Mouse (Mus musculus): Measurements from ENCODE around the gene Gnpnat1. TPM values are rescaled to one million over a fixed set of nuclear protein-coding genes. Genes with fewer than 3 reads are reported as not detected.
"Not testable (repeated sequence)": the region's sequence is repeated elsewhere in the genome, so short reads cannot be mapped to it uniquely, and the experiment has no call there.

The Gnpnat1 gene
- polyA plus RNA-seq (2015; fragmentation: Nextera tagmentation; extraction: Ambion mirVana): 22.1 and 23.2 TPM in 2 replicates

DNA sequence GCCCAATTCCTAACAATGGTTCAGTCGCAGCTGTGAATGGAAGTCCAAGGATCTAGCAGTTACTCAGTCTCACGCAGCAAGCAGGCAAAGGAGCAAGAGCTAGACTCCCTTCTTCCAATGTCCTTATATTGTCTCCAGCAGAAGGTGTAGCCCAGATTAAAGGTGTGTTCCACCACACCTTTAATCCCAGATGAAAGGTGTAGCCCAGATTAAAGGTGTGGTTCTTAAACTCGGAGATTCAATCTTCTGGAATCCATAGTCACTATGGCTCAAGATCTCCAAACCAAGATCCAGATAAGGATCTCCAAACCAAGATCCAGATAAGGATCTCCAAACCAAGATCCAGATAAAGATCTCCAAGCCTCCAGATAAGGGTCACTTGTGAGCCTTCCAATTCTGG lies at the start of gene Gnpnat1:
Gene Gnpnat1, minus strand, starts transcription at position 101 of the 400 bp plus-strand sequence.
- H3K36me3 ChIP-seq; H3K4me2 ChIP-seq (replicated peaks); H3K9me3 ChIP-seq; ATAC-seq (replicated peaks); H3K9ac ChIP-seq (replicated peaks); H3K4me3 ChIP-seq; H3K4me1 ChIP-seq; H3K27me3 ChIP-seq; H3K27ac ChIP-seq (replicated peaks): not testable (repeated sequence)
- WGBS: 90% methylated on average over 2 of the region's 3 CpGs

DNA sequence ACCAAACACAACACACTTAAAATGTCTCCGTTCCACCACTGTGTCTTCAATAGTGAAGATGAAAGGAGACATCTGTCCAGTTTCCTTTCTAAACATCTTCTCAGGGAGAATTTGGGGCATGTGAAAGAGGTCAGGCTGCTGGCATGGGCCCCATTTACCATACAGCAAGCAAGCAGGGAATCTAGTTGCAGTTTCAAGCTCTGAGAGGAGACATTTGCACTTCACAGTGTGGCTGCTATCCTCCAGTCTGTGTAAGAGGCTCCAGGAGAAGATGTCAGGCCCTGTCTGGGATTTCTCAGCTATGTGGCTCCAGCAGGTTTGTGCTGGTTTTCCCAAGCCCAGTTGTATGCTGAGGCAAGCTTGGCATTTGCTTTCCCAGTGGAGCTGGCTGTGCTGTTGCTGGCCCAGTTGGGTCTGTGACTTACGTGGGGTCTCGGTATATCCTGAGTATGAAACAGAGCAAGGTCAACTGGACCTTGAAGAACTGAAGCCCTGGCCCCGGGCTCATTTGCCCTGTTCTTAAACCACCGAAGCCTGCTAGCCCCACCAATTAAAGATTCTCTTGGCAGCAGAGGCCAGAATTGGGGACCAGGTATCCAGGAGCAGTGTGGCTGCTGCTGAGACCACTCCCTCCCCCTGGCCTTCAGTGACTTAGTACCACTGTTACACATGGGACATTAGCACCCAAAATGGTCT lies 49.0 kb upstream of the Gnpnat1 start:
- no peaks in the 10 kb centered on the region for H3K36me3 ChIP-seq
- H3K9me3 ChIP-seq: no peaks in the 10 kb centered on the region
- no peak for ATAC-seq (replicated peaks)
- no peak overlapping the region for H3K9ac ChIP-seq (replicated peaks)
- no peak overlapping the region for H3K4me2 ChIP-seq (replicated peaks)
- no peak overlapping the region for H3K27ac ChIP-seq (replicated peaks)
- peaks cover 13% of the 10 kb centered on the region; the same call in 1 of the 2 replicates for H3K4me1 ChIP-seq
- no peak overlapping the region for H3K4me3 ChIP-seq
- WGBS: 67% methylated on average over 5 of the region's 5 CpGs
- H3K27me3 ChIP-seq: no peaks in the 10 kb centered on the region

GRCm38 (mm10) chr14:45452861-45453512 lies 48.3 kb upstream of the Gnpnat1 start:
- H3K9ac ChIP-seq (replicated peaks): no peak overlapping the region
- no peak for ATAC-seq (replicated peaks)
- H3K9me3 ChIP-seq: no peaks in the 10 kb centered on the region
- H3K27ac ChIP-seq (replicated peaks): no peak overlapping the region
- H3K4me1 ChIP-seq: peaks cover 13% of the 10 kb centered on the region; the same call in 1 of the 2 replicates
- H3K36me3 ChIP-seq: no peaks in the 10 kb centered on the region
- H3K27me3 ChIP-seq: no peaks in the 10 kb centered on the region
- WGBS: 32% methylated on average over 11 of the region's 11 CpGs
- no peak overlapping the region for H3K4me3 ChIP-seq
- H3K4me2 ChIP-seq (replicated peaks): no peak overlapping the region

DNA sequence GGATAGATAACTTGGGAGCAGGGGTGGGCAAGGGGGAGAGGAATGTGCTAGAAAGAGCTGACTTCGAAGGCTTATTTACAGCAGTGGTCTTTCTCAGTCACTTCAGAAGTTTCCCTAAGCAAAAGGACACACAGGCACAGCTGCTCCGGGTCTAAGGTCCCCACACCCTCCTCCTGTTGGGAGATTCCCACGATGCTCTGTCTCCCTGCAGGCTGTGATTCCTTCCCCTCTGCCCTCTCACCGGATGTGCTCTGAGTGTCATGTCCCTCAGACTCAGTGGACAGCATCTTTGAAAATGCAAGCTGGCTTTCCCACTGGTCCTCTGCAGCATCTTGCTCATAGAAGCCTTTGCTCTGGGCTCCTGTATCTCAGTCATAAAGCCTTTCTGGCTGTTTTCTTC lies 47.4 kb upstream of the Gnpnat1 start:
- H3K27ac ChIP-seq (replicated peaks): no peak overlapping the region
- no peak for ATAC-seq (replicated peaks)

DNA sequence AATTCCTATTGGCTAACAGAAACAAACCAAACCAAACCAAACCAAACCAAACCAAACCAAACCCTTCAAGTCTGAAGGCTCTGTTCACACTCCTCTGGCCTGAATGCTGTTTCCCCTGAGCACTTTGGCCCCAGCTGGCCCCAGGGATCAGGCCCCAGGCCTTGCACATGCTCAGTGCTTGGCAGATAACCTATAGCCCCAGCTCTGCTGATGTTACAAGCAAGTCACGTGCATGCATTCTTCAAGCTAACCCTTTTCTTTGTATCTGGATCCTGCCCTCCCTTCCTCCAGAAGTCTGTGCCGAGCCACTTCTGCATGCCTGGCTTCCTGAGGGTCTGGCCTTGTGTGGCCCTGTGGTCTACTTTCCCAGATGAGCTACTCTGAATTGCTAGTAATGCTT lies 46.4 kb upstream of the Gnpnat1 start:
- Histone ChIP-seq H3K36me3 (no peaks in the 10 kb centered on the region), H3K27ac (replicated peaks) (no peak overlapping the region), H3K4me2 (replicated peaks) (no peak overlapping the region), H3K27me3 (no peaks in the 10 kb centered on the region), H3K9ac (replicated peaks) (no peak overlapping the region), H3K4me3 (no peak overlapping the region), H3K9me3 (no peaks in the 10 kb centered on the region), H3K4me1 (peaks cover 9% of the 10 kb centered on the region; the same call in 1 of the 2 replicates)
- 23% methylated on average over 2 of the region's 2 CpGs for WGBS
- no peak for ATAC-seq (replicated peaks)

More for the DNA sequence above, 47.4 kb upstream of the Gnpnat1 start:
- H3K9ac ChIP-seq (replicated peaks): no peak overlapping the region
- no peak overlapping the region for H3K4me3 ChIP-seq
- H3K27me3 ChIP-seq: no peaks in the 10 kb centered on the region
- no peaks in the 10 kb centered on the region for H3K9me3 ChIP-seq
- H3K4me2 ChIP-seq (replicated peaks): no peak overlapping the region
- H3K36me3 ChIP-seq: no peaks in the 10 kb centered on the region
- WGBS: 59% methylated on average over 4 of the region's 4 CpGs
- H3K4me1 ChIP-seq: peaks cover 13% of the 10 kb centered on the region; the same call in 1 of the 2 replicates

GRCm38 (mm10) chr14:45446777-45447176 lies 42.1 kb upstream of the Gnpnat1 start:
- Histone ChIP-seq H3K4me2 (replicated peaks) (no peak overlapping the region), H3K9ac (replicated peaks) (no peak overlapping the region), H3K36me3 (no peaks in the 10 kb centered on the region), H3K27me3 (no peaks in the 10 kb centered on the region), H3K27ac (replicated peaks) (no peak overlapping the region), H3K9me3 (no peaks in the 10 kb centered on the region), H3K4me3 (no peak overlapping the region), H3K4me1 (no peaks in the 10 kb centered on the region)
- 85% methylated on average over 3 of the region's 3 CpGs for WGBS
- no peak for ATAC-seq (replicated peaks)

GRCm38 (mm10) chr14:45445445-45445844 lies 40.7 kb upstream of the Gnpnat1 start:
- no peak for ATAC-seq (replicated peaks)
- no peaks in the 10 kb centered on the region for H3K9me3 ChIP-seq
- no peak overlapping the region for H3K4me2 ChIP-seq (replicated peaks)
- H3K36me3 ChIP-seq: no peaks in the 10 kb centered on the region
- 72% methylated on average over 12 of the region's 12 CpGs for WGBS
- no peak overlapping the region for H3K9ac ChIP-seq (replicated peaks)
- no peak overlapping the region for H3K27ac ChIP-seq (replicated peaks)
- H3K27me3 ChIP-seq: no peaks in the 10 kb centered on the region
- H3K4me1 ChIP-seq: no peaks in the 10 kb centered on the region
- no peak overlapping the region for H3K4me3 ChIP-seq

DNA sequence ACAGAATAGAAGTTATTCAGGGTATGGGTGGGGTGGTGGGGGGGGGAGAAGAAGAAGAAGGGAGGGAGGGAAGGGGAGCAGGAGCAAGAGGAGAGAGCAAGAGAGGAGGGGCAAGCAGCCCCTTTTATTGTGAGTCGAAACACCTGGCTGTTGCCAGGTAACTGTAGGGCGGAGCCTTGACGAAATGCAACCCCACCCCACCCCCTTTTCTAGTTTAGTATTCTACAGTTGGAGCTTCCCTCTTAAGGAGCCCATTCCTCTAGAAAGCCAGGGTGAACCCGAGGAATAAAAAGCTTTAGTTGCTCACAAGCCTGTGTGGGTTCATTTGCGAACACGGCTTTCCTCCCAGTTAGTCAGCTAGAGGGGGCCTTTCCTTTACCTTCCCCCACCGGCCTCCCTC lies 40.2 kb upstream of the Gnpnat1 start:
- ATAC-seq (replicated peaks): no peak
- Histone ChIP-seq H3K4me3 (no peak overlapping the region), H3K9ac (replicated peaks) (no peak overlapping the region), H3K4me1 (no peaks in the 10 kb centered on the region), H3K27ac (replicated peaks) (no peak overlapping the region), H3K9me3 (no peaks in the 10 kb centered on the region), H3K4me2 (replicated peaks) (no peak overlapping the region), H3K36me3 (no peaks in the 10 kb centered on the region), H3K27me3 (no peaks in the 10 kb centered on the region)
- WGBS: 56% methylated on average over 7 of the region's 7 CpGs

DNA sequence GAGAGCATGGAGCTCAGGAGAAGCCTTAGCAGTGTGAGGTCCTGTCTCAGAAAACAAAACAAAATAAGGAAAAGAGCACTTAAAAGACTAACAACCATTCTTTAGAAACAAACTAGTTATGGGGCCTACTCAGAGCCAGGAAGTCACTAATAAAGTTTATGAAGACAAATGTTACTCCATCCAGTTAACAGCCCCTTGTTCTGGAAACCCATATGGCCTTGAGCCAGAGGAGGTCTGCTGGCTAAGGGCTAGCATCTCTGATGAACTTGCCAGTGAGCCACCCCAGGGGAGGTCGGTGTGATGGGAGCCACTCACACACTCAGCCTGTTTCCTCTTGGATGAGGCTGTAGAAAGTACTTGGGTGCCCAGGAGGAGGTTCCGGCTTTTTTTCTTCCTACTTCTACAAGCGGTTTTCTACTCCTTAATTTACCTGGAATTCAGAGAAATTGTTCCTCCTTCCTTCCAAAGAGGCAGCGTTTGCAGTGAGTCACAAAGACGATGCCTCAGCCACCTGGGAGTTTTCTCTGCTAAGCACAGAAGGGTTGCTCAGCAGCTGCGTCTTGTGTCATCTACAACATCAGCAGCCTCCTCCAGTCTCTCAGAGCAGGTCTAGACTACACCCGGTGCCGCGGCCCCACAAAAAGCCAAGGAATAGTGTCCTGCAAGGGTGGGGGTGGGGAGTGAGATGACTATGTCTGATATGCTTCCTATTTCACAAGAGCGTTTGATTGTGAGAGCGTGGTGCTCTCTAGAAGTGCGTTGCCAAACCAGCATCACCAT lies 38.3 kb upstream of the Gnpnat1 start:
- WGBS: 83% methylated on average over 12 of the region's 12 CpGs
- Histone ChIP-seq H3K27me3 (no peaks in the 10 kb centered on the region), H3K36me3 (no peaks in the 10 kb centered on the region), H3K4me3 (no peak overlapping the region), H3K9me3 (no peaks in the 10 kb centered on the region), H3K4me2 (replicated peaks) (no peak overlapping the region), H3K9ac (replicated peaks) (no peak overlapping the region), H3K4me1 (no peaks in the 10 kb centered on the region), H3K27ac (replicated peaks) (no peak overlapping the region)
- ATAC-seq (replicated peaks): no peak

DNA sequence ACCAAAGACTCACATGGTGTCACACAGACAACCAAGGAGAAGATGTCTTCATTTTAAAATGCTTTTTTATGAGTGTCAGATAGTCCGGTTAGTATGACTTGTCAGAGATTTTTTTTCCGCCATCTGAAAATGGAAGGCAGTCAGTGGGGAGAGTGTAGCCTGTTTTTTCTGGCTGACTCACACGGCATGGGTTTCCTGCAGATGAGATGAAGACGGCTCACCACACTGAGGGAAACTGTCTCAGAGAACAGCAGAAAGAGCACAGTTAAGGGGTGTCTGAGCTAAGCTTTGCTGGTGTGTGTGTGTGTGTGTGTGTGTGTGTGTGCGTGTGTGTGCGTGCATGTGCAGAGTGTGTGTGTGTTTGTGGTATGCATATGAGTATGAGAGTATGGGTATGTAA lies 36.6 kb upstream of the Gnpnat1 start:
- no peak overlapping the region for H3K9ac ChIP-seq (replicated peaks)
- no peaks in the 10 kb centered on the region for H3K9me3 ChIP-seq
- H3K36me3 ChIP-seq: no peaks in the 10 kb centered on the region
- H3K27ac ChIP-seq (replicated peaks): no peak overlapping the region
- ATAC-seq (replicated peaks): no peak
- H3K4me2 ChIP-seq (replicated peaks): no peak overlapping the region
- H3K4me1 ChIP-seq: no peaks in the 10 kb centered on the region
- WGBS: 86% methylated on average over 6 of the region's 6 CpGs
- H3K4me3 ChIP-seq: no peak overlapping the region
- no peaks in the 10 kb centered on the region for H3K27me3 ChIP-seq

DNA sequence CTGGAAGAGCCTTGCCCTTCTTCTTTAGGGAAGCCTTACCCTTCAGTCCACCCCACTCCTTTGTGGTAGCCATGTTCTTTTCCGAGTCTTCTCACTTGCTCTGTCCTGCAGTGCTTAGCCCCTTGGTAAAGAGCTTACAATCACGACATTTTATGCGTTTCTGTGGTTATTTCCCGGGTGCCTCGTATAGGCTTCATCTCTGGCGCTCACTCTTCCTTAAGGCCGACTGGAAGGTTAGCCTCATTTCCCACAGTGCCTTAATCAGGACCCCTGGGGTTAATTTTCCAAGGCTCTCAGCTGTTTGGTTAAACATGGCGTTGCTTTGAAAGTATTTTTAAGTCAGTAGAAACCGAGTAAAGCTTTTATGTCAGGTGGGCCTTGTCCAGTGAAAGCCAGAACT lies 34.7 kb upstream of the Gnpnat1 start:
- no peaks in the 10 kb centered on the region for H3K9me3 ChIP-seq
- H3K36me3 ChIP-seq: no peaks in the 10 kb centered on the region
- H3K4me1 ChIP-seq: no peaks in the 10 kb centered on the region
- WGBS: 78% methylated on average over 9 of the region's 9 CpGs
- H3K4me3 ChIP-seq: no peak overlapping the region
- H3K27ac ChIP-seq (replicated peaks): no peak overlapping the region
- no peak overlapping the region for H3K9ac ChIP-seq (replicated peaks)
- no peak overlapping the region for H3K4me2 ChIP-seq (replicated peaks)
- ATAC-seq (replicated peaks): no peak
- no peaks in the 10 kb centered on the region for H3K27me3 ChIP-seq

- H3K4me2 ChIP-seq (replicated peaks): no peak overlapping the region
- H3K4me1 ChIP-seq: no peaks in the 10 kb centered on the region
- ATAC-seq (replicated peaks): no peak
- no peak overlapping the region for H3K9ac ChIP-seq (replicated peaks)
- no peaks in the 10 kb centered on the region for H3K36me3 ChIP-seq
- WGBS: 78% methylated on average over 2 of the region's 2 CpGs
- H3K4me3 ChIP-seq: no peak overlapping the region
- no peaks in the 10 kb centered on the region for H3K9me3 ChIP-seq
- H3K27me3 ChIP-seq: no peaks in the 10 kb centered on the region
- H3K27ac ChIP-seq (replicated peaks): no peak overlapping the region
Measured at GRCm38 (mm10) chr14:45438931-45439275, 34.2 kb upstream of the Gnpnat1 start.
